Mouse (Mus musculus) hindbrain, embryonic 12.5 days (tissue): ENCODE measurements at regions not wholly inside any gene's neighbourhood (a gene's known extent, or its start where the extent isn't known, plus 50 kb on each side); places are given as distances from the start of the nearest gene placed in this dataset.
A peak's percentile ranks its signal among the peaks of the same experiment; 100 is the strongest.
"Not testable (repeated sequence)": the region's sequence is repeated elsewhere in the genome, so short reads cannot be mapped to it uniquely, and the experiment has no call there.

Experiments used
- ATAC-seq: fragments of 200-750 bp; cut with Nextera tagmentation; 2 replicates; pipeline ENCODE4 v1.8.0; 2017; ENCODE audit warnings: moderate TSS enrichment; ENCODE audit not compliant: low FRiP score
- H3K27ac ChIP-seq: fragments of 300-500 bp; sonication (generic); 2 replicates; pipeline ENCODE4 v1.5.1; 2016; ENCODE audit warnings: mild to moderate bottlenecking
- H3K27me3 ChIP-seq: fragments of 300-500 bp; sonication (generic); 2 replicates; pipeline ENCODE4 v1.6.1; 2016; ENCODE audit warnings: mild to moderate bottlenecking
- H3K36me3 ChIP-seq: fragments of 300-500 bp; sonication (generic); 2 replicates; pipeline ENCODE4 v1.6.1; 2016; ENCODE audit warnings: mild to moderate bottlenecking
- H3K4me1 ChIP-seq: fragments of 300-500 bp; sonication (generic); 2 replicates; pipeline ENCODE4 v1.6.1; 2016
- H3K4me2 ChIP-seq: fragments of 300-500 bp; sonication (generic); replicated peaks from 2 replicates; pipeline ENCODE4 v1.6.1; 2016; ENCODE audit warnings: mild to moderate bottlenecking
- H3K4me3 ChIP-seq: fragments of 300-500 bp; sonication (generic); 2 replicates; pipeline ENCODE4 v1.5.1; 2016; ENCODE audit warnings: mild to moderate bottlenecking
- H3K9ac ChIP-seq: fragments of 300-500 bp; sonication (generic); 2 replicates; pipeline ENCODE4 v1.6.1; 2016; ENCODE audit warnings: mild to moderate bottlenecking, moderate library complexity
- H3K9me3 ChIP-seq: fragments of 300-500 bp; sonication (generic); replicated peaks from 2 replicates; pipeline ENCODE4 v1.6.1; 2016; ENCODE audit warnings: mild to moderate bottlenecking
- WGBS: fragments of 180-500 bp; shearing (Covaris S2); methylation state at CpG from one replicate; pipeline ENCODE4 v1.1.7; 2016; 5-methylcytosine and 5-hydroxymethylcytosine counted together

DNA sequence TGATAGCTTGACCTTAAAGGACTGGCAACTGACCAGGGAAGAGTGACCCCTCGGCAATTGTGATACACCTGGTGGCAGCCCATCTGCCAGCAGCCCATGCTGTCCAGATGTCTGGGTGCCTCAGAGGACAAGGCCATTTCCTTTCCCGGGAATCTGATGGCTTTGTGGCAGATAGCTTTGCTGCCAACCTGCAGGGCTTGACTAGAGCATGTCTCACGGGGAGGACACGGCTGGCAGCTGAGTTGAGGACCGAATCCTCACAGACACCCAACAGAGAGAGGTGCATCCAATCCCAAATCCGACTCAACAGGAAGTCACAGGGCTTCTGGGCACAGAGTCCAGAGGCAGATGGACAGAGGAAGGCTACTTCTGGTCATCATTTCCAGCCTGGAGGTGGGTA is 192.2 kb upstream of the Trpc7 start:
- WGBS = 87% methylated on average over 6 of the region's 6 CpGs
- Histone ChIP-seq H3K4me3 (no peak overlapping the region), H3K36me3 (no peaks in the 10 kb centered on the region), H3K27me3 (no peaks in the 10 kb centered on the region), H3K27ac (no peak overlapping the region), H3K4me1 (no peaks in the 10 kb centered on the region), H3K9me3 (no peaks in the 10 kb centered on the region), H3K4me2 (no peak overlapping the region), H3K9ac (no peak overlapping the region)
- no peak for ATAC-seq

DNA sequence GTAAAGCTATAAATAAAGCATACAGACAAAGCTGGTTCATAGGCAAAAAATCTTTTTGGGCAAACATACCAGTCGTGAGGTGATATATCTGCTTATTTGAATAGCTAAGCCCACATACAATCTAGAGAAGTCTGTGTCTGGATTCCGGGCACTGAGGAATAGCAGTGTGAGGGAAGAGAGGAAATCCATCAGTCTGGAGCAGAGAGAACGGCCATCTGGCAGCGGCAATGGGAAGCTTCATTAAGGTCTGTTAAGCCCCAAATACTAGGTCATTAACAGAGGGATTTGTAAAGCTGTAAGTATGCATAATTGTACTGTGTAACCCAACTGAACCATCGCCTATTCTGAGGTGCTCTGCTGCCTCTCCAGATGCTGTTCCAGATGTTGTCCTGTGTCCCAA is 191.6 kb upstream of the Trpc7 start:
- no peak overlapping the region for H3K4me2 ChIP-seq
- 79% methylated on average over 5 of the region's 5 CpGs for WGBS
- H3K27me3 ChIP-seq = no peaks in the 10 kb centered on the region
- no peaks in the 10 kb centered on the region for H3K36me3 ChIP-seq
- no peaks in the 10 kb centered on the region for H3K9me3 ChIP-seq
- no peak overlapping the region for H3K9ac ChIP-seq
- no peak overlapping the region for H3K4me3 ChIP-seq
- ATAC-seq = no peak
- no peak overlapping the region for H3K27ac ChIP-seq
- H3K4me1 ChIP-seq = no peaks in the 10 kb centered on the region

DNA sequence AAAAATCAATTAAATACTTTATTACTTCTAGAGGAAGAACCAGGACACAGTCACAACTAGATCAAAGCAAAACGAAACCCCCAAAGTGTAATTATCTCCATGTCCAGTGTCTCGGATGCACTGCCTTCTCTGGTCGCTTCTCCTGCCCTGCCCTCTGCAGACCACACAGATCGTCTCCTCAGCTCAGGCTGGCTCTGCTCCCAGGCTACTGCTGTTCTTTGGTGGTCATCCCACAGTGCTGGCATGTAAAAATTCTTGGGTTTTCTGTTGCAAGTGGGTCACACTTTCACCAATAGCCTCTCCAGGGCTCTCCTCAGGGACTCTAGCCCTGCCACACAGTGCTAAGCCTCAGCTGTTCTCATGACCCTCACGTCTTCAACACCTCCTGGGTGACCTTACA is 188.0 kb upstream of the Trpc7 start:
- Histone ChIP-seq H3K36me3 (no peaks in the 10 kb centered on the region), H3K27me3 (no peaks in the 10 kb centered on the region), H3K9me3 (no peaks in the 10 kb centered on the region), H3K9ac (no peak overlapping the region), H3K27ac (no peak overlapping the region), H3K4me2 (no peak overlapping the region), H3K4me1 (no peaks in the 10 kb centered on the region), H3K4me3 (no peak overlapping the region)
- WGBS = 79% methylated on average over 5 of the region's 5 CpGs
- ATAC-seq = no peak

DNA sequence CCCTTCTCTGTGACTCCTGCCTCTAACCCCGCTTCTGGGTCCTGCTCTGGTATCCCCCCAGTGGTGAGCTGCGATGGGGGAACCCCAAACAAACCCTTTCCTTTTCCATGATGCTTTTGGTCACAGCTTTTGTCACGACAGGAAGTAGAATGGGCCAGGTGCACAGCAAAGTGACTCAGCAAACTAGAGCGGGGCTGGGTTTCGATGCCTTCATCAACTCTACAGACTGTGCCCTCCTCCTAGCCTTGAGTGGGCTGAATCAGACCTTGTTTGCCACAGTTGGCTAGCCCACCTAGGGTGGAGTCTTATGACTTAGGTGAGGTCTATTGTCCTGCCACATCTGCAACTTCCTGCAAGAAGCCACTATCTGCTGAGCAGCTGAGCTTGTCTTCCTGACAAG is 174.7 kb upstream of the Trpc7 start:
- no peak overlapping the region for H3K4me3 ChIP-seq
- no peaks in the 10 kb centered on the region for H3K27me3 ChIP-seq
- H3K36me3 ChIP-seq = no peaks in the 10 kb centered on the region
- no peaks in the 10 kb centered on the region for H3K4me1 ChIP-seq
- no peak overlapping the region for H3K27ac ChIP-seq
- WGBS = 93% methylated on average over 5 of the region's 5 CpGs
- no peaks in the 10 kb centered on the region for H3K9me3 ChIP-seq
- H3K9ac ChIP-seq = no peak overlapping the region
- no peak overlapping the region for H3K4me2 ChIP-seq
- ATAC-seq = no peak

DNA sequence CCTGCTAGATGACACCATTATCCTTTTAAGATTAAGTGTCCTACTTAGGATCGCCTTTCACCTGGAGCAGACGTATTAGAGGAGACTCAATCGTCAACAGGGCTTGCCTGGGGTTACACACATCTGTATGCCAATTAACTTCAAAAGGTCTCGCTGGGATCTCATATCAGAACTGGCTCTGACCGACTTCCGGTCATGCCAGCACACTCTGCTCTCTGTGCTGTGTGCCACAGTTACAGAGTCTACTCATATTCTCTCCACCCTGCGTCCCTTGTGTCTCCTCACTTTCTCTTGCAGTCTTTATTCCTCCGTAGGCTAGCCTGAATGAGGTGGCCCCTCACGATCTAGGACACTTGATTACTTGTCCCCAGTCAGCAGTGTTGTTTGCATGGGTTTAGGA is 165.9 kb upstream of the Trpc7 start:
- Histone ChIP-seq H3K9me3 (no peaks in the 10 kb centered on the region), H3K4me1 (peaks cover 15% of the 10 kb centered on the region; the same call in 1 of the 2 replicates), H3K36me3 (no peaks in the 10 kb centered on the region), H3K27me3 (no peaks in the 10 kb centered on the region), H3K27ac (no peak overlapping the region), H3K9ac (no peak overlapping the region), H3K4me3 (no peak overlapping the region), H3K4me2 (no peak overlapping the region)
- 77% methylated on average over 9 of the region's 9 CpGs for WGBS
- no peak for ATAC-seq

DNA sequence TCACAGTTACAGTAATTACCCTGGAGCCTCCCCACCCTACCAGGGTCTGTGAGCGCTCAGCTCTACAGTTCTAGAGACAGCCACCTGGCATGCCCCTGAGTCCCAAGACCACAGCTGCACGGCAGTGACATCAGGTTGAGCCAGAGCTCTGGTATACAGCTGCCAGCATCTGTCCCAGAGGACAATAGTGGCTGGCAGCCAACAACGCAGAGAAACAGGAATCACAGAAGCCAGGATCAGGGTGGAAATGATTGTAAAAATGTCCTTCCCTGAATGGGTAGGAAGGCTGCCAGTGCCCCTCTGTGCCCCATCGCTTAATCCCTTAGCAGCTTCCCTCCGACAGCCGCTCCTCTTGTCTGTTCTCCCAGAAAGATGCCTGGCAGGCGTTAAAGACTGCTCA is 165.3 kb upstream of the Trpc7 start:
- Histone ChIP-seq H3K4me1 (peaks cover 16% of the 10 kb centered on the region; the same call in 1 of the 2 replicates), H3K4me3 (no peak overlapping the region), H3K27me3 (no peaks in the 10 kb centered on the region), H3K27ac (no peak overlapping the region), H3K9me3 (no peaks in the 10 kb centered on the region), H3K9ac (no peak overlapping the region), H3K4me2 (no peak overlapping the region), H3K36me3 (no peaks in the 10 kb centered on the region)
- WGBS = 65% methylated on average over 7 of the region's 7 CpGs
- ATAC-seq = no peak

DNA sequence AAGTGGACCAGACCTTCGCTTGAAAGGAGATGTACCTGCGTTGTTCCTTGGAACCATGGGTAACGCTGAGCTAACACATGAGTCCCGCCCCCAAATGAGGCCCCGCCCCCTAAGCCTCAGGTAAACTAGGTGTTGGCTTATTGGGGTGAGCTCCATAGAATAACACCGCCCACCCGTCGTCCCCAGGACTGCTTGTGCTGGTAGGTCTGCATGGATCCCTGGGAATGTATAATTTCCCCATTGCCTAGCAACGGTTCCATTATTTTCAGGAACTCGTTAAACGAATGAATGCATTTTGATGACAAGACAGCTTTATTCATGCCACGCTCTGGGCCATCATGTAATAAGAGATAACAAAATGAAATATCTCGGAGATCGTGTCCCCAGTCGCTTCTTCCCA is 161.0 kb upstream of the Trpc7 start:
- Histone ChIP-seq H3K4me1 (peaks cover 29% of the 10 kb centered on the region), H3K27ac (no peak overlapping the region), H3K9ac (no peak overlapping the region), H3K36me3 (no peaks in the 10 kb centered on the region), H3K4me3 (no peak overlapping the region), H3K27me3 (no peaks in the 10 kb centered on the region), H3K9me3 (no peaks in the 10 kb centered on the region), H3K4me2 (no peak overlapping the region)
- ATAC-seq = 0 out of 2 replicates have a peak, but pooled peaks have one; percentile 38
- WGBS = 66% methylated on average over 15 of the region's 15 CpGs

DNA sequence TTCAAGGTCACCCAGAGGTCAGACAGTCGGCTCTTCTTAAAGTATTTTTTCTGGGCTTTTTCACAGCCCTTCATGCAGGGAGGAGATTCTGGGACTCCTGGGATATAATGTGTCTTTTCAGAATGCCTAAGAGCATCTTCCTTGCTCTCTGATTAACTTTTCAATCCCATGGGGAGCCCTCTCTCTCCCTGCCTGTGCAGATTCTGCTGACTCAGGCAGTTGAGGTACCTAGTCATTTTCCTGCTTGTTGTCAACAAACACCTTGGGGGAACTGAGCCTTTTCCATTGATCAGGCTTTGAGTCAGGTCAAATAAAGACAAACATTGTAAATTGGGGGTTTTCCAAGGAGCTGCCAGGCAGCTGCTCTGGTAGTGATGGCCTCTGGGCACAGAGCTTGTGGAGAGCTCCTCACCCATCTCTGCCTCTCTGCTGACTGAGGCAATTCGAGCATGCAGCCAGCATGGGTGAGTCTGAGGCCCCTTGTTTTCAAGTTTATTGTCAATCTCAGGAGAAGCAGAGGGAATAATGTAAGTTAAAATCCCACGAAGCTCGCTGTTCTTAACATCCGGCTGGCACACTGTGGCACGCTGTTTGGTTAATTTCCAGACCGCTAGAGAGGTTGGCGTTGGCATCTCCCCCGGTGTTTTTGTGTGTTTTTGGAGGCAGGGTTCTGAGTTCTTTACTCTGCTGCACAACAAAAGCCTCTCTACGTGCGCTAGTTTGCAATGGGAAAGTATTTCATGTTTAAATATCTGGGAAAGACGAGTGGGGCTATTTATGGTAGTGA is 159.8 kb upstream of the Trpc7 start:
- H3K9me3 ChIP-seq = no peaks in the 10 kb centered on the region
- peaks cover 19% of the 10 kb centered on the region for H3K4me1 ChIP-seq
- H3K27me3 ChIP-seq = no peaks in the 10 kb centered on the region
- 0 out of 2 replicates have a peak, but pooled peaks have one; percentile 22 for ATAC-seq
- H3K36me3 ChIP-seq = no peaks in the 10 kb centered on the region
- no peak overlapping the region for H3K4me3 ChIP-seq
- H3K9ac ChIP-seq = no peak overlapping the region
- peak overlapping the region; percentile 55 for H3K27ac ChIP-seq
- WGBS = 49% methylated on average over 12 of the region's 12 CpGs
- no peak overlapping the region for H3K4me2 ChIP-seq

DNA sequence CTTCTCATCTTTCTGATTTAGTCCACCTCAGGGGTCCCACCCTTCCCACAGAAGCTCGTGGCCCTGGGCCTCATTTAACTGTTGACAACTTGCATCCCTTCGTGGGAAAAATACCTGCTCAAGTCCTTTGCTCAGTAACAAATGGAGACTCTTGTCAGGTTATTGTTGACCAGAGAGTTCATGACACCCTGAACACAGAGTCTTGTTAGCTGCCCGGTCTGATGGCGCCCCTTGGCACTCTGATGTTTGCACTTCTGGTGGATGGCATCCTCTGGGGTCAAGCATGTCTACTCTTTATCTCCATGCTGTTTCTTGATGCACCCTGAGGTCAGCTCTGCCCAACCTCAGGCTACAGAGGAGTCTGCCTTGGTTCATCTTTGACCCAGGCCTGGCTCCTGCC is 157.6 kb upstream of the Trpc7 start:
- no peaks in the 10 kb centered on the region for H3K27me3 ChIP-seq
- no peaks in the 10 kb centered on the region for H3K36me3 ChIP-seq
- H3K4me3 ChIP-seq = no peak overlapping the region
- H3K27ac ChIP-seq = no peak overlapping the region
- no peaks in the 10 kb centered on the region for H3K9me3 ChIP-seq
- H3K9ac ChIP-seq = no peak overlapping the region
- 80% methylated on average over 4 of the region's 4 CpGs for WGBS
- peaks cover 19% of the 10 kb centered on the region for H3K4me1 ChIP-seq
- ATAC-seq = no peak
- no peak overlapping the region for H3K4me2 ChIP-seq

DNA sequence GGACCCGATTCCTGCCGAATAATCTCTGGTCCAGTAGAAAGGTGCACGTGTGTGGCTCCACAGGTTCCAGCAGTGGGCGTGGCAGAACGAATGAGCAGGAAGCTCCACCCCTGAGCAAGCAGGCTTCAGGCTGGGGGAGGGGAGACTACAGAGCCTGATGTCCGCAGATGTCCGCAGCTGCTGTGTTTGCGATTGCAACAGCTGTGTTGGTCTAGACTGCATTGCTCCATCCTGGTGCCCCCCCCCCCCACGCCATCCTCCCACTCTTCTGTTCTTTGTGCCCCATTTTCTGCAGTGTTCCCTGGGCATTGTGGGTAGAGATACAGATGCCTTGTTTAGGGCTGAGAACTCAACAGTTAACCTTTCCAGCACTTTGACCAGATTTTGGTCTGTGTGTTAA is 150.3 kb upstream of the Trpc7 start:
- not testable (repeated sequence) for H3K9me3 ChIP-seq, ATAC-seq, H3K27me3 ChIP-seq, H3K4me1 ChIP-seq, H3K9ac ChIP-seq, H3K27ac ChIP-seq, H3K36me3 ChIP-seq, H3K4me3 ChIP-seq, H3K4me2 ChIP-seq
- 31% methylated on average over 9 of the region's 9 CpGs for WGBS

DNA sequence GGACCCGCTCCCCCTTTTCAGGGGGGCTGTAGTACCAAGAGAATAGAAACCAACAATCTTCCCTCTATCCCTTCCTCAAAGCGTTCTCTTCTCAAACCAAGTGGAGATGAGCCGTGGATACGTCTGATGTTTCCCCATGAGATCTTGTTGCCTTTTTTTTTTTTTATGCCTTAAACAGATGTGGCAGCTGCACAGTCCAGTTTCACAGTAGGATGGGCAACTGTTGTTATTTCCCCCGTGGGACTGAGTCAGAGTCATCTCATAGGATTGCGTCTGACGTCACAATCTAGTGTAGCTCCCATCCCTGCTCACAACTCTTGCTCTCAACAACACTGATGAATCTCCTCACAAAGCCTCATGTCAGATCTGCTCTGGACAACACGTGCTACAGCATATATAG is 148.7 kb upstream of the Trpc7 start:
- H3K27me3 ChIP-seq = no peaks in the 10 kb centered on the region
- no peaks in the 10 kb centered on the region for H3K36me3 ChIP-seq
- no peak overlapping the region for H3K9ac ChIP-seq
- H3K4me1 ChIP-seq = no peaks in the 10 kb centered on the region
- 88% methylated on average over 8 of the region's 8 CpGs for WGBS
- H3K27ac ChIP-seq = no peak overlapping the region
- H3K4me3 ChIP-seq = no peak overlapping the region
- no peak overlapping the region for H3K4me2 ChIP-seq
- ATAC-seq = no peak
- no peaks in the 10 kb centered on the region for H3K9me3 ChIP-seq

DNA sequence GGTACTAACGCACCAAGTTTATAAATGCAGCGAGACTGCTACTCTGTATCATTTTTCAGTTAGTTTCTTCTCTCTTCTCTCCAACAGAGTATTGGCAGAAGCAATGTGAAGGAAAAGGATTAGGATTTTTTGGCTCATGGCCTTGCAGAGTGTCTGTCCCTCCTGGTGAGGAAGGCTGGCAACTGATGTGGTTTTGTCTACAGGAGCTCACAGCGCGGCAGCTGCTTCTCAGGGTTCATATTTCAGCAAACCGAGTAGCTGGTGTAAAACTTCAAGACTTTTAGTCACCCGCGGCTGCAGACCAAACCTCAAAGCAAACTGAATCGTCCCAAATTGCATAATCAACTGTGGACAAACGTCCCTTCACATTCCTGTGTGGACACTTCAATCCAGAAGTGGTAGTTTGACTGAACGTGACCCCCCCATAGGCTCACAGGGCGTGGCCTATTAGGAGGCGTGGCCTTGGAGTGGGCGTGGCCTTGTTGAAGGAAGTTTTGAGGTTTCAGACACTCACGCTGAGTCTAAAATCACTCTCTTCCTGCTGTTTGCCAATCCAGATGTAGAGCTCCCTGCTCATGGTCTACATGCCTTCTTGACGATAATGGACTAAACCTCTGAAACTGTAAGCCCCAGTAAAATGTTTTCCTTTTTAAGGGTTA is 147.7 kb upstream of the Trpc7 start:
- no peak for ATAC-seq
- no peak overlapping the region for H3K4me2 ChIP-seq
- no peak overlapping the region for H3K4me3 ChIP-seq
- no peak overlapping the region for H3K9ac ChIP-seq
- H3K4me1 ChIP-seq = no peaks in the 10 kb centered on the region
- H3K27me3 ChIP-seq = no peaks in the 10 kb centered on the region
- H3K9me3 ChIP-seq = no peaks in the 10 kb centered on the region
- no peaks in the 10 kb centered on the region for H3K36me3 ChIP-seq
- H3K27ac ChIP-seq = no peak overlapping the region
- 79% methylated on average over 15 of the region's 15 CpGs for WGBS

DNA sequence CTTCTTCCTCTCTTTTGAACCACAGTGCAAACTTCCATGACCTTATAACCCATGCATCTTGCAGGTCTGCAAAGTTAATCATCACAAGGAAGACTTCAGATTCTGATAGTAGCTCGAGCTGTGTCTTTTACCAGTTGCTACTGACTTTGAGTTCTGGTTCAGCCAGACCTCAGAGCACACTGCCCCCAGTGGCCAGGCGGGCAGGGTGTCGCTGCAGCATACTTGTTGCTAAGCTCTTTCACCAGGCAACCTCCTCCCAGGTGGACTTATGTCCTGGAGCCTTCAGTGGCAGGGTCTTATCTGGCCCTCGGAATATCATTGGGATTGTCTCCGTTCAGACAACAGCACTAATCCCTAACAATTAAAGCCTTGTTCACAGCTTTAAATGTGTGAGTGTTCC is 146.7 kb upstream of the Trpc7 start:
- no peak for ATAC-seq
- no peak overlapping the region for H3K9ac ChIP-seq
- H3K27me3 ChIP-seq = no peaks in the 10 kb centered on the region
- no peak overlapping the region for H3K27ac ChIP-seq
- no peaks in the 10 kb centered on the region for H3K9me3 ChIP-seq
- no peak overlapping the region for H3K4me3 ChIP-seq
- no peak overlapping the region for H3K4me2 ChIP-seq
- H3K4me1 ChIP-seq = no peaks in the 10 kb centered on the region
- no peaks in the 10 kb centered on the region for H3K36me3 ChIP-seq
- 78% methylated on average over 5 of the region's 5 CpGs for WGBS
